Mouse (Mus musculus): ENCODE results near the gene Rpl5. TPM values are rescaled to one million over a fixed set of nuclear protein-coding genes. Genes with fewer than 3 reads are reported as not detected.
A peak's percentile ranks its signal among the peaks of the same experiment; 100 is the strongest.

Gene Rpl5
- total RNA-seq (2014; fragmentation: Nextera tagmentation) (494 and 673 TPM in 2 replicates), total RNA-seq (2017) (307 and 371 TPM in 2 replicates)

- peak; percentile 92 for ATAC-seq (replicated peaks; ENCODE audit: low FRiP score, low TSS enrichment, poor library complexity, severe bottlenecking)
These were observed at the start of gene Rpl5 for GRCm38 (mm10) chr5:107900206-107901013. Gene Rpl5, plus strand, starts transcription at chr5:107900502.

- peak; percentile 63; the same call in 1 of the 2 replicates for ATAC-seq (replicated peaks; ENCODE audit: low FRiP score, low TSS enrichment, poor library complexity, severe bottlenecking)
These were observed 46.5 kb upstream of the Rpl5 start for GRCm38 (mm10) chr5:107853807-107854206.

GRCm38 (mm10) chr5:107854556-107854955, 45.7 kb upstream of the Rpl5 start:
- no peak for ATAC-seq (replicated peaks; ENCODE audit: low FRiP score, low TSS enrichment, poor library complexity, severe bottlenecking)

GRCm38 (mm10) chr5:107855546-107855945, 44.8 kb upstream of the Rpl5 start:
- no peak for ATAC-seq (replicated peaks; ENCODE audit: low FRiP score, low TSS enrichment, poor library complexity, severe bottlenecking)

- peak; percentile 80; the same call in 1 of the 2 replicates for ATAC-seq (replicated peaks; ENCODE audit: low FRiP score, low TSS enrichment, poor library complexity, severe bottlenecking)
These were observed 41.3 kb upstream of the Rpl5 start for GRCm38 (mm10) chr5:107858963-107859362.

- ATAC-seq (replicated peaks; ENCODE audit: low FRiP score, low TSS enrichment, poor library complexity, severe bottlenecking) = no peak
These were observed 36.3 kb upstream of the Rpl5 start for GRCm38 (mm10) chr5:107863971-107864370.

- ATAC-seq (replicated peaks; ENCODE audit: low FRiP score, low TSS enrichment, poor library complexity, severe bottlenecking) = peak; percentile 51
These were observed 33.9 kb upstream of the Rpl5 start for GRCm38 (mm10) chr5:107866127-107867126.

GRCm38 (mm10) chr5:107867970-107868904, 32.1 kb upstream of the Rpl5 start:
- peak; percentile 70 for ATAC-seq (replicated peaks; ENCODE audit: low FRiP score, low TSS enrichment, poor library complexity, severe bottlenecking)

GRCm38 (mm10) chr5:107868905-107869424, 31.3 kb upstream of the Rpl5 start:
- peak; percentile 48 for ATAC-seq (replicated peaks; ENCODE audit: low FRiP score, low TSS enrichment, poor library complexity, severe bottlenecking)

- ATAC-seq (replicated peaks; ENCODE audit: low FRiP score, low TSS enrichment, poor library complexity, severe bottlenecking) = no peak
These were observed 30.6 kb upstream of the Rpl5 start for GRCm38 (mm10) chr5:107869701-107870100.

GRCm38 (mm10) chr5:107873330-107873729, 27.0 kb upstream of the Rpl5 start:
- ATAC-seq (replicated peaks; ENCODE audit: low FRiP score, low TSS enrichment, poor library complexity, severe bottlenecking) = 0 out of 2 replicates have a peak, but pooled peaks have one; percentile 11

GRCm38 (mm10) chr5:107873886-107874302, 26.4 kb upstream of the Rpl5 start:
- ATAC-seq (replicated peaks; ENCODE audit: low FRiP score, low TSS enrichment, poor library complexity, severe bottlenecking) = peak; percentile 84

- ATAC-seq (replicated peaks; ENCODE audit: low FRiP score, low TSS enrichment, poor library complexity, severe bottlenecking) = peak; percentile 75
These were observed 25.6 kb upstream of the Rpl5 start, which contains the start of gene Evi5 for GRCm38 (mm10) chr5:107874561-107875260. Gene Evi5, minus strand, starts transcription at chr5:107875107.

GRCm38 (mm10) chr5:107875261-107875611, 25.1 kb upstream of the Rpl5 start:
- ATAC-seq (replicated peaks; ENCODE audit: low FRiP score, low TSS enrichment, poor library complexity, severe bottlenecking) = no peak

GRCm38 (mm10) chr5:107877053-107877452, 23.2 kb upstream of the Rpl5 start:
- no peak for ATAC-seq (replicated peaks; ENCODE audit: low FRiP score, low TSS enrichment, poor library complexity, severe bottlenecking)

- no peak for ATAC-seq (replicated peaks; ENCODE audit: low FRiP score, low TSS enrichment, poor library complexity, severe bottlenecking)
These were observed 19.6 kb upstream of the Rpl5 start for GRCm38 (mm10) chr5:107880710-107881109.

- no peak for ATAC-seq (replicated peaks; ENCODE audit: low FRiP score, low TSS enrichment, poor library complexity, severe bottlenecking)
These were observed 10.1 kb upstream of the Rpl5 start for GRCm38 (mm10) chr5:107889994-107890888.

Measured in megakaryocyte-erythroid progenitor cell, adult 5-6 weeks (primary cell).